Mouse (Mus musculus): Measurements from ENCODE around the gene Slc6a20b. TPM values are rescaled to one million over a fixed set of nuclear protein-coding genes. Genes with fewer than 3 reads are reported as not detected.

Slc6a20b gene
- polyA plus RNA-seq, 1 experiment from 2014 or later, result 0.43 TPM

DNA sequence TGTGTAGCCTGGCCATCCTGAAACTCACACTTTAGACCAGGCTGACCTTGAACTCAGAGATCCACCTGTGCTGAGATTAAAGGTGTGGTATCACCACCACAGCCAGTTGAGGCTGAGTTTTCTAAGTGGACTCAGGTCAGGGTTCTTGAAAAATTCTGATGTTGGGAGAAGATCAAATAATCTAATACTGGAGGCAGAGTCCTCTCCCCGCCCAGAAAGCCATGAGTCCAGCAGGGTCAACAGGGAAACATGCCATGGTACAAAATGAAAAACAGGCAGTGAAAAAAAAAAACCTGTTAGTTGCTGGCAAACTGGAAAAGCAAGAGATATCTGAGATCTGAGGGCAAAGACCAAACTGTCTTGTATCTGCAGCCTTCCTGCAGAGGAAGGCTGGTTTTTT lies 7.7 kb upstream of the Slc6a20b start:
- Histone ChIP-seq H3K4me2 (replicated peaks) (no peak overlapping the region), H3K36me3 (replicated peaks; ENCODE audit: control insufficient read depth, insufficient read depth) (no peaks in the 10 kb centered on the region), H3K4me3 (replicated peaks; ENCODE audit: low read length) (no peak overlapping the region), H3K9me3 (ENCODE audit: control insufficient read depth, low read length) (no peaks in the 10 kb centered on the region), H3K27ac (no peak overlapping the region), H3K27me3 (ENCODE audit: control insufficient read depth, insufficient read depth, low read length) (no peaks in the 10 kb centered on the region), H3K9ac (no peak overlapping the region), H3K4me1 (replicated peaks; ENCODE audit: control insufficient read depth, insufficient read depth, low read length) (no peaks in the 10 kb centered on the region)
- WGBS, result 78% methylated on average over 1 of the region's 1 CpGs
- ATAC-seq (ENCODE audit: low FRiP score), result no peak
- DNase-seq (ENCODE audit: low spot score), result no peak

- Histone ChIP-seq H3K9me3 (ENCODE audit: control insufficient read depth, low read length) (no peaks in the 10 kb centered on the region), H3K9ac (no peak overlapping the region), H3K4me3 (replicated peaks; ENCODE audit: low read length) (no peak overlapping the region), H3K27me3 (ENCODE audit: control insufficient read depth, insufficient read depth, low read length) (no peaks in the 10 kb centered on the region), H3K36me3 (replicated peaks; ENCODE audit: control insufficient read depth, insufficient read depth) (no peaks in the 10 kb centered on the region), H3K27ac (no peak overlapping the region), H3K4me1 (replicated peaks; ENCODE audit: control insufficient read depth, insufficient read depth, low read length) (no peaks in the 10 kb centered on the region), H3K4me2 (replicated peaks) (no peak overlapping the region)
- DNase-seq (ENCODE audit: low spot score), result peak; percentile 36
- ATAC-seq (ENCODE audit: low FRiP score), result peak; percentile 51; the same call in 1 of the 2 replicates
- 74% methylated on average over 1 of the region's 1 CpGs for WGBS
Measured at GRCm38 (mm10) chr9:123638668-123639089, 6.3 kb upstream of the Slc6a20b start.

GRCm38 (mm10) chr9:123638231-123638630 lies 5.9 kb upstream of the Slc6a20b start:
- no peaks in the 10 kb centered on the region for H3K27me3 ChIP-seq (ENCODE audit: control insufficient read depth, insufficient read depth, low read length)
- ATAC-seq (ENCODE audit: low FRiP score) (no peak), DNase-seq (ENCODE audit: low spot score) (no peak)
- no peak overlapping the region for H3K9ac ChIP-seq
- no peak overlapping the region for H3K4me3 ChIP-seq (replicated peaks; ENCODE audit: low read length)
- no peaks in the 10 kb centered on the region for H3K4me1 ChIP-seq (replicated peaks; ENCODE audit: control insufficient read depth, insufficient read depth, low read length)
- no peak overlapping the region for H3K27ac ChIP-seq
- H3K4me2 ChIP-seq (replicated peaks), result no peak overlapping the region
- H3K9me3 ChIP-seq (ENCODE audit: control insufficient read depth, low read length), result no peaks in the 10 kb centered on the region
- H3K36me3 ChIP-seq (replicated peaks; ENCODE audit: control insufficient read depth, insufficient read depth), result no peaks in the 10 kb centered on the region

DNA sequence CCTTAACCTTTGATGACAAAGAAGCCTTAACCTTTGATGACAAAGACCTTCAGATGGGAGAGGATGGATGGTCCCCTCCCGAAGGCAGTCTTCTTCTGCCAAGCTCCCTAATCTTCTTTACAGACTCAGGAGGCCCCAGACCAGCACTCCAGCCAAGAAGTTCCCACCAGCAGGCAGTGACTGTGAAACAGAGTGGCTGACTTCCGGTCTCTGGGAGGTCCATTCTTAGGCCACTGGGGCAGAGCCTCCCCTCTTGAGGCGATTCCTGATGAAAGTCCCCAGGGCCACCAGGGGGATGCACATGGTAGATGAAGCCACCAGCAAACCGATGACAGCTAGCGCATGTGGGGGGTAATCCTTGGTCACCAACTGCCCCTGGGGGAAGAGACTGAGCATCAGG lies 4.4 kb upstream of the Slc6a20b start:
- no peak overlapping the region for H3K9ac ChIP-seq
- H3K4me1 ChIP-seq (replicated peaks; ENCODE audit: control insufficient read depth, insufficient read depth, low read length), result no peaks in the 10 kb centered on the region
- H3K36me3 ChIP-seq (replicated peaks; ENCODE audit: control insufficient read depth, insufficient read depth), result no peaks in the 10 kb centered on the region
- DNase-seq (ENCODE audit: low spot score), result no peak
- no peak for ATAC-seq (ENCODE audit: low FRiP score)
- 67% methylated on average over 5 of the region's 5 CpGs for WGBS
- no peaks in the 10 kb centered on the region for H3K9me3 ChIP-seq (ENCODE audit: control insufficient read depth, low read length)
- H3K4me2 ChIP-seq (replicated peaks), result no peak overlapping the region
- no peak overlapping the region for H3K27ac ChIP-seq
- H3K27me3 ChIP-seq (ENCODE audit: control insufficient read depth, insufficient read depth, low read length), result no peaks in the 10 kb centered on the region
- H3K4me3 ChIP-seq (replicated peaks; ENCODE audit: low read length), result no peak overlapping the region

DNA sequence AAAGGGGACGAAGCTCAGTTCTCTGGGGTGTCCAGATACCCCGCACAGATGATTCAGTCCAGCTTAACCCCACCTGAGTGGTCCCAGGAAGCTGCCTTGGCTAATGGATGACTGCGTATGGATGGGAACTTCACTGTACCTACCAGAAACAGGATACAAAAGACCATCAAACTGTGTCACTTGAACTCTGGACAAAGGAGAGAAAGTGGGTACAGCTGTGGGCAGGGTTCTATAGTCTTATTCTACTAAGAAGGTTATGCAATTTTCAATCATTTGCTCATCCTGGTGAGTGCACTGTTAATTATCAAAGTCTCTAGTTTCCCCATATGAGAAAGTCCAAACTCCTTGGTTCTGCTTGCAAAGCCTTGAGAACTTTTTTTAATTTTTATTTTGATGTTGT lies 628 bp upstream of the Slc6a20b start:
- H3K9ac ChIP-seq, result no peak overlapping the region
- H3K4me1 ChIP-seq (replicated peaks; ENCODE audit: control insufficient read depth, insufficient read depth, low read length), result no peaks in the 10 kb centered on the region
- H3K9me3 ChIP-seq (ENCODE audit: control insufficient read depth, low read length), result no peaks in the 10 kb centered on the region
- ATAC-seq (ENCODE audit: low FRiP score) (no peak), DNase-seq (ENCODE audit: low spot score) (no peak)
- H3K27me3 ChIP-seq (ENCODE audit: control insufficient read depth, insufficient read depth, low read length), result no peaks in the 10 kb centered on the region
- no peak overlapping the region for H3K27ac ChIP-seq
- whole genome bisulfite sequencing, result 89% methylated on average over 3 of the region's 3 CpGs
- H3K4me2 ChIP-seq (replicated peaks), result no peak overlapping the region
- no peak overlapping the region for H3K4me3 ChIP-seq (replicated peaks; ENCODE audit: low read length)
- no peaks in the 10 kb centered on the region for H3K36me3 ChIP-seq (replicated peaks; ENCODE audit: control insufficient read depth, insufficient read depth)

GRCm38 (mm10) chr9:123631666-123632065 lies 699 bp downstream of the Slc6a20b start:
- Histone ChIP-seq H3K4me3 (replicated peaks; ENCODE audit: low read length) (no peak overlapping the region), H3K27ac (no peak overlapping the region), H3K4me2 (replicated peaks) (no peak overlapping the region), H3K36me3 (replicated peaks; ENCODE audit: control insufficient read depth, insufficient read depth) (no peaks in the 10 kb centered on the region), H3K9ac (no peak overlapping the region), H3K4me1 (replicated peaks; ENCODE audit: control insufficient read depth, insufficient read depth, low read length) (no peaks in the 10 kb centered on the region), H3K9me3 (ENCODE audit: control insufficient read depth, low read length) (no peaks in the 10 kb centered on the region), H3K27me3 (ENCODE audit: control insufficient read depth, insufficient read depth, low read length) (no peaks in the 10 kb centered on the region)
- WGBS, result 90% methylated on average over 3 of the region's 3 CpGs
- ATAC-seq (ENCODE audit: low FRiP score), result no peak
- no peak for DNase-seq (ENCODE audit: low spot score)

DNA sequence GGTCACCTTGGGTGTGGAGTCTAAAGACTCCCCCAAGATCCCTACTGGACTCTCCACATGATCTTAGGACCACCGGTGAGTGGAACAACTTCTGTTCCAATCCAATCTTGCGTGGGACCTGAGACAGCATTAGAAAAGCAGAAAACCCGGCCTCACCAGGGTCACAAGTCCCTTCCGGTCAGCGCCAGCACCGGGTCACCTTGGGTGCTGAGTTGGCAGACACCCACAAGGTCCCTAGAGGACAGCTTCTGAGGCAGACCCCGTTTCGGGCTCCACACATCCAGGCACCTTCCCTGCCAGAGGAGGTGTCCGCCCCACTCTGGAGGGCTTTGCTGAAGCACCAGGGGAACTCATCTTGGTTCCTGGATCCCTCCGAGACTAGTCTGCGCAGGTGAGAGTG lies 6.5 kb downstream of the Slc6a20b start:
- no peak overlapping the region for H3K4me3 ChIP-seq (replicated peaks; ENCODE audit: low read length)
- no peaks in the 10 kb centered on the region for H3K27me3 ChIP-seq (ENCODE audit: control insufficient read depth, insufficient read depth, low read length)
- H3K9ac ChIP-seq, result no peak overlapping the region
- H3K36me3 ChIP-seq (replicated peaks; ENCODE audit: control insufficient read depth, insufficient read depth), result no peaks in the 10 kb centered on the region
- DNase-seq (ENCODE audit: low spot score) (no peak), ATAC-seq (ENCODE audit: low FRiP score) (no peak)
- no peaks in the 10 kb centered on the region for H3K9me3 ChIP-seq (ENCODE audit: control insufficient read depth, low read length)
- H3K4me2 ChIP-seq (replicated peaks), result no peak overlapping the region
- 93% methylated on average over 11 of the region's 11 CpGs for WGBS
- no peaks in the 10 kb centered on the region for H3K4me1 ChIP-seq (replicated peaks; ENCODE audit: control insufficient read depth, insufficient read depth, low read length)
- H3K27ac ChIP-seq, result no peak overlapping the region

DNA sequence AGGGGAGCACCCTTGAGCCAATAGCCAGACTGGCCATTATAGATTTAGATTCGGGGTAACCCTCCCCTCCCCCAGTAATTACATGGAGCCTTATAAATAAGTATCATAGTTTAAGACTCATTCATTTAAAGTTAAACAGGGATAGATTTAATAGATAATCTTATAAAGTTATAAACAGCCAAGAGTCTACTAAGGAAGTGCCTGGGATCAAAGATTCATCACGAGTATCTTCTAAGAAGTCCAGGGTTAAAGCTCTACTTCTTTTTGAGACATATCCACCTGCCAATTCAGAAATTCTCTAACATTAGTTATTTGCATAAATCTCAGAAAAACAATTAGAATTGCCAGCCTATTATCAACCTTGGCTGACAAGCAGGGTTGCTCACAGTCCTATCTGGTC lies 7.6 kb downstream of the Slc6a20b start:
- no peak overlapping the region for H3K4me2 ChIP-seq (replicated peaks)
- no peak overlapping the region for H3K9ac ChIP-seq
- no peak for DNase-seq (ENCODE audit: low spot score)
- ATAC-seq (ENCODE audit: low FRiP score), result no peak
- 91% methylated on average over 2 of the region's 2 CpGs for WGBS
- H3K27me3 ChIP-seq (ENCODE audit: control insufficient read depth, insufficient read depth, low read length), result no peaks in the 10 kb centered on the region
- H3K36me3 ChIP-seq (replicated peaks; ENCODE audit: control insufficient read depth, insufficient read depth), result no peaks in the 10 kb centered on the region
- H3K9me3 ChIP-seq (ENCODE audit: control insufficient read depth, low read length), result no peaks in the 10 kb centered on the region
- no peak overlapping the region for H3K4me3 ChIP-seq (replicated peaks; ENCODE audit: low read length)
- no peaks in the 10 kb centered on the region for H3K4me1 ChIP-seq (replicated peaks; ENCODE audit: control insufficient read depth, insufficient read depth, low read length)
- no peak overlapping the region for H3K27ac ChIP-seq

DNA sequence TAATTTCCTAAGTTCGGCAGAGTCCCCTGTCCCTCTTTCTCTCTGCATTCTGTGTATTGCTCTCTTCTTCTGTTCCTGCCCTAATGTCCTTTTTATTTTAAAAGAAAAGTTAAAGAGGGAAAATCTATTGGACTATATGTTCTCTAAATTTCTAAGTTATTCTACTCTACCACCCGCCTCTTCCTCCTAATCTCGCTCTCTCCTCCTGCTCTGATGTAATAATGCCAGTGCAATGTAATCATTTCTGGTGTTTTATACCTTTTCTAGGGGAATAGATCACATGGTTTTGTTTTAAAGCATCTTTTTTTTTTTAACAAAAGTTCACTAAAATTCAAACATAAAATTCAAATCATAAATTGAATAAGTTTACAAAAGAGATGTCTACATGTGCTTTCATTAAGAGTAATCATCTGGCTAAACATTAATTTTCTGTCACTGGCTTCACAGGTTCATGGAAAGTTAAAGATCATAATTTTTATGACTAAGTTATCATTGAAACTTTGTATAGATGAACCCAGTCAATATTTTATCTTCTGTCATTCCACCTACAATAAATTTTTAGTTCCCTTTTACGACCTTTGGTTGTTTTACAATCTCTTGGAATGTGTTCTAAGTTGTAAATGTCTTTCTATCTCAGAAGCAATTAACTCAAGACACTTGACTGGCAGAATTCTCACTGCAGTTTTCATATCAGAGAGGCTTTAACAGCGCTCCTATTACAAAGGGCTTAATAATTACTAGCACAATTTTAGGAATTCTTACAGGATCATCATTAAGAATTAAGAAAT lies 11.9 kb downstream of the Slc6a20b start:
- Histone ChIP-seq H3K27me3 (ENCODE audit: control insufficient read depth, insufficient read depth, low read length) (no peaks in the 10 kb centered on the region), H3K4me1 (replicated peaks; ENCODE audit: control insufficient read depth, insufficient read depth, low read length) (no peaks in the 10 kb centered on the region), H3K9me3 (ENCODE audit: control insufficient read depth, low read length) (no peaks in the 10 kb centered on the region), H3K4me3 (replicated peaks; ENCODE audit: low read length) (no peak overlapping the region), H3K9ac (no peak overlapping the region), H3K27ac (no peak overlapping the region), H3K4me2 (replicated peaks) (no peak overlapping the region), H3K36me3 (replicated peaks; ENCODE audit: control insufficient read depth, insufficient read depth) (no peaks in the 10 kb centered on the region)
- no peak for DNase-seq (ENCODE audit: low spot score)
- ATAC-seq (ENCODE audit: low FRiP score), result no peak
- WGBS, result 91% methylated on average over 5 of the region's 5 CpGs

- ATAC-seq (ENCODE audit: low FRiP score) (no peak), DNase-seq (ENCODE audit: low spot score) (no peak)
- H3K36me3 ChIP-seq (replicated peaks; ENCODE audit: control insufficient read depth, insufficient read depth), result no peaks in the 10 kb centered on the region
- no peak overlapping the region for H3K27ac ChIP-seq
- H3K9ac ChIP-seq, result no peak overlapping the region
- H3K9me3 ChIP-seq (ENCODE audit: control insufficient read depth, low read length), result no peaks in the 10 kb centered on the region
- no peaks in the 10 kb centered on the region for H3K27me3 ChIP-seq (ENCODE audit: control insufficient read depth, insufficient read depth, low read length)
- H3K4me3 ChIP-seq (replicated peaks; ENCODE audit: low read length), result no peak overlapping the region
- no peak overlapping the region for H3K4me2 ChIP-seq (replicated peaks)
- no peaks in the 10 kb centered on the region for H3K4me1 ChIP-seq (replicated peaks; ENCODE audit: control insufficient read depth, insufficient read depth, low read length)
- 90% methylated on average over 1 of the region's 1 CpGs for WGBS
Measured at GRCm38 (mm10) chr9:123601529-123601928, 30.8 kb downstream of the Slc6a20b start.
